In the genomic region with DNA sequence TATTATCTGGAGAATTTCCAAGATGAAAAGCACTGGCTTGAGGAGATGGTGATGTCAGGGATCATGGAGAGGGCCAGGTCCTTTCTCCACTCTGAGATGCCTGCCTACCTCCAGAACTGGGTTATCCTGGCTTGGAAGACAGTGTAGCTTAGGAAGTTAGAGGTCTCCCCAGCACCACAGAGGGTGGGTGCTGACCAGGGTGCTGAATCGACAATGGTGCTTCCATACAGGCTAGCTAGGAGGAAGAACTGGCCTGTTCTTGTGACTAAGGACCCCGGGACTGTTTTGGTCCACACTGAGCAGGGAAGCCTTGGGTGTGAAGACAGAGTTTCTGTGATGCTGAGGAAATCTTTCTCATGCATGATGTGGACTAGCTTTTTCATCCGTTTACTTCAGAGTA, we compare ENCODE assay signal across 11 mouse cellular contexts. TPM values are rescaled to one million over a fixed set of nuclear protein-coding genes. Genes with fewer than 3 reads are reported as not detected.
DNase-seq lines count a peak whose midpoint lies in the region; ATAC-seq and TF ChIP-seq lines count a peak whose summit lies in the region.
"Had no signal": no experiment of that assay in that cellular context is flagged by ENCODE, and none has a peak within 500 bp of the region (broad histone marks: within the 10 kb centered on the region; RNA-seq: fewer than 3 reads in every experiment).

No protein-coding gene starts in this region.

- DNase-seq in CD4-positive, CD25-positive, alpha-beta regulatory T cell, adult 2 months (ENCODE audit: low read depth, low spot score), result peak; percentile 26
- peak; percentile 31 for DNase-seq in midbrain, embryonic 10.5 days (ENCODE audit: low spot score)
- peak; percentile 76 for DNase-seq in embryonic facial prominence, embryonic 11.5 days (ENCODE audit: low spot score)
- DNase-seq in urinary bladder, adult 2 months (ENCODE audit: low spot score), result no peak
- DNase-seq: cerebellum, postnatal 14 days had no signal

- H3K4me2 ChIP-seq in midbrain, embryonic 13.5 days (replicated peaks), result no peak overlapping the region
- no peak overlapping the region for H3K4me2 ChIP-seq in embryonic facial prominence, embryonic 11.5 days (ENCODE audit: low read depth, low read length)
- no peak overlapping the region for H3K4me2 ChIP-seq in myocyte (ENCODE audit: low read depth)
- H3K4me2 ChIP-seq: hindbrain, embryonic 12.5 days had no signal

- peaks cover 27% of the 10 kb centered on the region for H3K36me3 ChIP-seq in midbrain, embryonic 10.5 days
- peaks cover 59% of the 10 kb centered on the region for H3K36me3 ChIP-seq in midbrain, embryonic 13.5 days
- no peaks in the 10 kb centered on the region for H3K36me3 ChIP-seq in embryonic facial prominence, embryonic 11.5 days (replicated peaks; ENCODE audit: control insufficient read depth, insufficient read depth, low read depth, low read length)
- peaks cover 3% of the 10 kb centered on the region for H3K36me3 ChIP-seq in myocyte (ENCODE audit: control insufficient read depth, insufficient read depth)

- WGBS in midbrain, embryonic 10.5 days, result 42% methylated on average over 3 of the region's 3 CpGs
- WGBS in midbrain, embryonic 13.5 days, result 42% methylated on average over 3 of the region's 3 CpGs
- WGBS in embryonic facial prominence, embryonic 11.5 days, result 38% methylated on average over 3 of the region's 3 CpGs

- no peak overlapping the region for H3K27ac ChIP-seq in midbrain, embryonic 10.5 days (replicated peaks)
- H3K27ac ChIP-seq in midbrain, embryonic 13.5 days, result no peak overlapping the region
- no peak overlapping the region for H3K27ac ChIP-seq in embryonic facial prominence, embryonic 11.5 days (replicated peaks; ENCODE audit: low read depth, low read length)
- H3K27ac ChIP-seq: hindbrain, embryonic 12.5 days had no signal

- no peaks in the 10 kb centered on the region for H3K79me2 ChIP-seq in myocyte (ENCODE audit: control insufficient read depth, insufficient read depth)

- H3ac ChIP-seq in myocyte (ENCODE audit: control insufficient read depth, insufficient read length), result no peak overlapping the region

- no peak for ATAC-seq in CD4-positive, CD25-positive, alpha-beta regulatory T cell, adult 4 months
- no peak for ATAC-seq in midbrain, embryonic 13.5 days
- ATAC-seq in embryonic facial prominence, embryonic 11.5 days (replicated peaks; ENCODE audit: insufficient number of reproducible peaks, low FRiP score, low TSS enrichment, low read depth), result no peak
- no peak for ATAC-seq in erythroblast, adult 5-6 weeks (replicated peaks; ENCODE audit: low FRiP score, poor library complexity, severe bottlenecking)

- no peak for TF ChIP-seq POLR2A in myocyte (IDR thresholded peaks at IDR 0.05; ENCODE audit: insufficient read length, low read depth)

- no peak overlapping the region for H3K4me3 ChIP-seq in midbrain, embryonic 10.5 days
- no peak overlapping the region for H3K4me3 ChIP-seq in midbrain, embryonic 13.5 days (replicated peaks)
- no peak overlapping the region for H3K4me3 ChIP-seq in embryonic facial prominence, embryonic 11.5 days (ENCODE audit: low read depth, low read length)
- no peak overlapping the region for H3K4me3 ChIP-seq in myocyte
- H3K4me3 ChIP-seq: hindbrain, embryonic 12.5 days had no signal

- no peaks in the 10 kb centered on the region for H3K9me3 ChIP-seq in midbrain, embryonic 10.5 days (replicated peaks)
- H3K9me3 ChIP-seq in midbrain, embryonic 13.5 days, result no peaks in the 10 kb centered on the region
- H3K9me3 ChIP-seq in embryonic facial prominence, embryonic 11.5 days (replicated peaks; ENCODE audit: control insufficient read depth, low read length), result no peaks in the 10 kb centered on the region
- H3K9me3 ChIP-seq: hindbrain, embryonic 12.5 days had no signal

- no peak overlapping the region for H3K9ac ChIP-seq in midbrain, embryonic 13.5 days (replicated peaks)
- no peak overlapping the region for H3K9ac ChIP-seq in embryonic facial prominence, embryonic 11.5 days (replicated peaks; ENCODE audit: low read length)
- H3K9ac ChIP-seq: hindbrain, embryonic 12.5 days had no signal

- H3K4me1 ChIP-seq in midbrain, embryonic 10.5 days, result peaks cover 10% of the 10 kb centered on the region; the same call in 1 of the 2 replicates
- no peaks in the 10 kb centered on the region for H3K4me1 ChIP-seq in midbrain, embryonic 13.5 days (replicated peaks)
- no peaks in the 10 kb centered on the region for H3K4me1 ChIP-seq in embryonic facial prominence, embryonic 11.5 days (ENCODE audit: control insufficient read depth, insufficient read depth, low read length)
- H3K4me1 ChIP-seq: hindbrain, embryonic 12.5 days had no signal

- no peaks in the 10 kb centered on the region for H3K27me3 ChIP-seq in midbrain, embryonic 10.5 days (ENCODE audit: low read depth, poor library complexity, severe bottlenecking)
- H3K27me3 ChIP-seq in midbrain, embryonic 13.5 days, result no peaks in the 10 kb centered on the region
- no peaks in the 10 kb centered on the region for H3K27me3 ChIP-seq in embryonic facial prominence, embryonic 11.5 days (ENCODE audit: control insufficient read depth, insufficient read depth, low read length)
- peaks cover under 1% of the 10 kb centered on the region for H3K27me3 ChIP-seq in myocyte (ENCODE audit: control insufficient read depth, insufficient read depth, insufficient read length)
- H3K27me3 ChIP-seq: hindbrain, embryonic 12.5 days had no signal

TF ChIP-seq in myocyte, 11 proteins besides CTCF, POLR2A, EP300 and RAD21:
- TF ChIP-seq E2F4 (IDR thresholded peaks at IDR 0.05; ENCODE audit: insufficient read depth) (no peak), SRF (IDR thresholded peaks at IDR 0.05; ENCODE audit: control insufficient read depth, insufficient read length, low read depth) (no peak), REST (IDR thresholded peaks at IDR 0.05; ENCODE audit: insufficient read depth, insufficient read length) (peak; percentile 90)

RNA-seq across cellular contexts. Expression of gene Tmem74b, which starts 10.8 kb away (rescaled TPM):
- polyA plus RNA-seq in CD4-positive, CD25-positive, alpha-beta regulatory T cell, adult 4 months (2017; shearing (Covaris generic)), result not detected
- 4.2 and 5.3 TPM in 2 replicates for polyA plus RNA-seq in midbrain, embryonic 10.5 days (2016; fragmentation: Nextera tagmentation; extraction: Ambion mirVana)
- 15.1 and 16.0 TPM in 2 replicates for polyA plus RNA-seq in midbrain, embryonic 13.5 days (2015; fragmentation: Nextera tagmentation; extraction: Ambion mirVana)
- polyA plus RNA-seq in embryonic facial prominence, embryonic 11.5 days (2014; fragmentation: Nextera tagmentation; extraction: Ambion mirVana), result 2.4 and 2.7 TPM in 2 replicates
- not detected for polyA plus RNA-seq in myocyte (2012; fragmentation: generic; extraction: Trizol)
- total RNA-seq in erythroblast, adult 5-6 weeks (2015; ENCODE audit: low replicate concordance), result not detected in 2 replicates
- total RNA-seq in erythroblast, adult 5-6 weeks (2017; ENCODE audit: low replicate concordance), result not detected in 2 replicates
- polyA plus RNA-seq in urinary bladder, adult 2 months (2012; rRNA removed), result 0.27 and 0.39 TPM in 2 replicates

RNA-seq across cellular contexts. Expression of gene Psmf1, which starts 31.3 kb away (rescaled TPM):
- polyA plus RNA-seq in CD4-positive, CD25-positive, alpha-beta regulatory T cell, adult 4 months (2017; shearing (Covaris generic)), result 10 to 100 TPM; 63.8 to 93.7 TPM
- polyA plus RNA-seq in midbrain, embryonic 10.5 days (2016; fragmentation: Nextera tagmentation; extraction: Ambion mirVana), result 47.8 and 52.6 TPM in 2 replicates
- polyA plus RNA-seq in midbrain, embryonic 13.5 days (2015; fragmentation: Nextera tagmentation; extraction: Ambion mirVana), result 58.2 and 60.8 TPM in 2 replicates
- 45.8 and 46.8 TPM in 2 replicates for polyA plus RNA-seq in embryonic facial prominence, embryonic 11.5 days (2014; fragmentation: Nextera tagmentation; extraction: Ambion mirVana)
- polyA plus RNA-seq in myocyte (2012; fragmentation: generic; extraction: Trizol), result 22.8 TPM
- 77.2 and 98.4 TPM in 2 replicates for total RNA-seq in erythroblast, adult 5-6 weeks (2015; ENCODE audit: low replicate concordance)
- total RNA-seq in erythroblast, adult 5-6 weeks (2017; ENCODE audit: low replicate concordance), result 68.2 and 70.7 TPM in 2 replicates
- 30.3 and 32.5 TPM in 2 replicates for polyA plus RNA-seq in urinary bladder, adult 2 months (2012; rRNA removed)

RNA-seq across cellular contexts. Expression of gene Rad21l, which starts 44.3 kb away (rescaled TPM):
- not detected for polyA plus RNA-seq in CD4-positive, CD25-positive, alpha-beta regulatory T cell, adult 4 months (2017; shearing (Covaris generic))
- polyA plus RNA-seq in midbrain, embryonic 10.5 days (2016; fragmentation: Nextera tagmentation; extraction: Ambion mirVana), result 0.06 TPM in 1 of 2 replicates, not detected in the other
- polyA plus RNA-seq in midbrain, embryonic 13.5 days (2015; fragmentation: Nextera tagmentation; extraction: Ambion mirVana), result not detected in 2 replicates
- polyA plus RNA-seq in embryonic facial prominence, embryonic 11.5 days (2014; fragmentation: Nextera tagmentation; extraction: Ambion mirVana), result 0.13 TPM in 1 of 2 replicates, not detected in the other
- not detected for polyA plus RNA-seq in myocyte (2012; fragmentation: generic; extraction: Trizol)
- not detected in 2 replicates for total RNA-seq in erythroblast, adult 5-6 weeks (2015; ENCODE audit: low replicate concordance)
- not detected in 2 replicates for total RNA-seq in erythroblast, adult 5-6 weeks (2017; ENCODE audit: low replicate concordance)
- polyA plus RNA-seq in urinary bladder, adult 2 months (2012; rRNA removed), result not detected in 2 replicates
- polyA plus RNA-seq: hindbrain, embryonic 12.5 days; lung, embryonic 16.5 days had no signal
